Mouse (Mus musculus) heart, postnatal 14 days (tissue): ENCODE results near the gene Tirap. TPM values are rescaled to one million over a fixed set of nuclear protein-coding genes. Genes with fewer than 3 reads are reported as not detected.
"Not testable (repeated sequence)": the region's sequence is repeated elsewhere in the genome, so short reads cannot be mapped to it uniquely, and the experiment has no call there.

ENCODE experiments used
- DNase-seq, 2 experiments: peaks; one replicate each; pipeline ENCODE4 v3.0.0; 2021 to 2022
- intact Hi-C: fragments of 180-260 bp; cut with DNase I; formaldehyde crosslinking; loops from one replicate; pipeline ENCODE4 v1.15.1; 2025
- total RNA-seq, 2 experiments: library from RNA; stranded (reverse); gene quantifications; 2 replicates each; pipeline ENCODE4 v1.2.3; 2021

Tirap gene
- total RNA-seq, 2 experiments from 2014 or later = 6.3 to 6.5 TPM

- intact Hi-C loops = no loop called here
- DNase-seq = no peak
Observed at GRCm38 (mm10) chr9:35156862-35157261, 43.2 kb downstream of the Tirap start.

GRCm38 (mm10) chr9:35156002-35156710 is 43.9 kb downstream of the Tirap start:
- intact Hi-C loops = no loop called here
- DNase-seq = peak; percentile 57 to 62

GRCm38 (mm10) chr9:35152923-35153322 is 47.2 kb downstream of the Tirap start:
- intact Hi-C loops = loop anchor here (2.0 kb wide), 1 partner anchor 20 kb away; no protein-coding TSS in a partner anchor
- no peak for DNase-seq

GRCm38 (mm10) chr9:35148822-35149221 is 51.3 kb downstream of the Tirap start:
- intact Hi-C loops, DNase-seq: not testable (repeated sequence)

- intact Hi-C loops, DNase-seq: not testable (repeated sequence)
Observed at GRCm38 (mm10) chr9:35147261-35147660, 52.8 kb downstream of the Tirap start.

GRCm38 (mm10) chr9:35145829-35146228 is 54.3 kb downstream of the Tirap start:
- no peak for DNase-seq
- intact Hi-C loops = no loop called here

GRCm38 (mm10) chr9:35145118-35145517 is 55.0 kb downstream of the Tirap start:
- no peak for DNase-seq

GRCm38 (mm10) chr9:35142221-35142620 is 57.9 kb downstream of the Tirap start:
- intact Hi-C loops = no loop called here

More at GRCm38 (mm10) chr9:35145118-35145517, 55.0 kb downstream of the Tirap start:
- intact Hi-C loops = no loop called here

GRCm38 (mm10) chr9:35139231-35139744 is 60.8 kb downstream of the Tirap start:
- intact Hi-C loops = no loop called here
- no peak for DNase-seq

More at GRCm38 (mm10) chr9:35142221-35142620, 57.9 kb downstream of the Tirap start:
- no peak for DNase-seq

GRCm38 (mm10) chr9:35138029-35138428 is 62.1 kb downstream of the Tirap start:
- intact Hi-C loops = no loop called here
- DNase-seq = no peak

- DNase-seq = no peak
- intact Hi-C loops = no loop called here
Observed at GRCm38 (mm10) chr9:35135575-35135974, 64.5 kb downstream of the Tirap start.

Other genes with a start within 250 kb of the Tirap start
- gene St3gal4, start 81.0 kb downstream of the Tirap start, total RNA-seq = 10 to 100 TPM; 36.2 to 38.3 TPM
- gene Dcps, start 24.2 kb downstream of the Tirap start, total RNA-seq = 10 to 100 TPM; 14.2 to 17.1 TPM
- gene Srpr, start 116 bp downstream of the Tirap start, total RNA-seq = 10 to 100 TPM; 85.0 to 90.5 TPM
- gene Foxred1, start 10.8 kb upstream of the Tirap start, total RNA-seq = 10 to 100 TPM; 94.8 to 97.1 TPM
- gene Fam118b, start 67.5 kb upstream of the Tirap start, total RNA-seq = 10 to 100 TPM; 15.4 to 16.8 TPM
- 10 to 100 TPM; 10.8 to 10.9 TPM for gene Rpusd4, start 67.6 kb upstream of the Tirap start, total RNA-seq
- gene Cdon, start 220.8 kb upstream of the Tirap start, total RNA-seq = 10 to 100 TPM; 16.9 to 18.6 TPM